Mouse (Mus musculus) liver, embryonic 14.5 days (tissue): ENCODE results near the gene Ccn2.

Experiments used
- CTCF ChIP-seq: IDR thresholded peaks from 2 replicates; pipeline ENCODE4 v1.5.1; 2016; ENCODE audit warnings: antibody characterized with exemption, low read depth, control low read depth
- EP300 ChIP-seq: IDR thresholded peaks from 2 replicates; pipeline ENCODE4 v1.6.1; 2016; ENCODE audit warnings: antibody characterized with exemption, low read depth

DNA sequence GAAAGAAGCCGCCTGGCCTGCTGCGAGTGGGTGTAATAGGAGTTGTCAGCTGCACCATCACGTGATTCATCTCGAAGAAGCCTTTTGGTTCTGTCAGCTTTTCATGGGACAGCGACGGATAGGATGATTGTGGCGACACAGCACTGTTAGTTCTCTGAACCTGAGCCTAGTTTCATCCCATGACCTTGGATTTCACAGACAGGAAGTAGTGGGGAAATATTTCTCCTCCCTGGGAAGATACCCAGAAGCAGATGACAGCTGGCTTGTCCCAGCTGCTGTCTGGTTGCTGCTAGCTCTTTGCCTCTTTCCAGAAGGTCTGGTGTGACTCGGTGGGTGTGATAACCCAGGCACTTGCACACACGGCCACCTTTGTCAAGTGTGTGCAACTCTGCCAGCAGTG is 39.0 kb downstream of the Ccn2 start:
- TF ChIP-seq CTCF: no peak
- TF ChIP-seq EP300: no peak; the same call in 1 of the 2 replicates
